Mouse (Mus musculus) kidney, adult 2 months (tissue): ENCODE results near the gene Cfap97d1.

Experiments
- CTCF ChIP-seq: fragments of 200-500 bp; conservative IDR thresholded peaks from 2 replicates; pipeline ENCODE4 v1.5.1; 2011; ENCODE audit warnings: low read depth, mild to moderate bottlenecking, control low read depth, low read length, moderate library complexity, mixed read lengths; ENCODE audit not compliant: insufficient read depth, insufficient read length
- POLR2A ChIP-seq: fragments of 200-500 bp; IDR thresholded peaks from one replicate; pipeline ENCODE4 v1.6.1; 2011; ENCODE audit warnings: low read depth, low read length, control low read depth

DNA sequence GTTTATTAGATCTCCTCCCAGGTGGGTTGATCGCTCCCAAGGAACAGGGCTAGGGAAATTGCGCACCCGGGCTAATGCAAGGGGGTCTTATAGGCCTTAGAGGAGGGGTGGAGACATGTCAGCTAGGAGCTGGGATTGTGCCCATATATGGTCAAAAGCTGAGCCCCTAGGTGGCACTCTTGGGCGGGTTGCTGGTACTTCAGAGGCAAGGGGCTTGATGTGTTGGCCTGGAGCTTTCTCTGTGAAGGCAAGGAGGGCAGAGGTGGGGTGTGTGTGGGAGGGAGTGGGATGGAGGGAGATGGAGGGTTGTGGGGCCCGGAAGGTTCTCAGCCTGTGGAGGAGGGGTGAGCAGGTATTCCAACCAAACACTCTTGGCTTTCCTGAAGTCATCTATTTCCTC lies 37.6 kb upstream of the Cfap97d1 start:
- no peak for TF ChIP-seq CTCF
- TF ChIP-seq POLR2A, result no peak
